Mouse (Mus musculus) embryonic stem cell, embryonic (primary cell): ENCODE measurements around the gene Sgms1.

Experiments
- CTCF ChIA-PET, 4 experiments: fragments of 300-600 bp in 2 of 4; fragments of 350-600 bp in 2 of 4; sonication (Branson Sonifier 250); formaldehyde crosslinking; loops; one replicate each; lab custom pipeline; 2022; ENCODE audit warnings: inconsistent platforms in 2 of 4; lab: Charles Lee
- POLR2A ChIA-PET, 4 experiments: fragments of 300-600 bp in 2 of 4; fragments of 350-600 bp in 2 of 4; sonication (Branson Sonifier 250); formaldehyde crosslinking; loops; one replicate each; lab custom pipeline; 2022; ENCODE audit warnings: antibody characterized with exemption in 4 of 4, inconsistent platforms in 1 of 4; lab: Charles Lee

Sgms1 gene

GRCm38 (mm10) chr19:32239459-32239792, 150.1 kb downstream of the Sgms1 start:
- ChIA-PET CTCF (interaction anchor here in 1 of 4 experiments (0.6 to 0.7 kb wide), 2 partner anchors 29 to 48 kb away, joined by 3 to 4 read pairs; no protein-coding TSS in a partner anchor), POLR2A (interaction anchor here (0.6 to 8.3 kb wide), 28 partner anchors 8 to 150 kb away, joined by 3 to 221 read pairs (median 6); partner anchors contain the start of gene Sgms1 (in 1 of the 4))

- ChIA-PET CTCF (interaction anchor here in 1 of 4 experiments (0.6 to 0.7 kb wide), 2 partner anchors 28 to 47 kb away, joined by 3 to 4 read pairs; no protein-coding TSS in a partner anchor), POLR2A (interaction anchor here (0.6 to 8.3 kb wide), 22 partner anchors 8 to 151 kb away, joined by 3 to 221 read pairs (median 5); partner anchors contain the start of gene Sgms1 (in 1 of the 4))
Observed at GRCm38 (mm10) chr19:32238722-32239458, 150.6 kb downstream of the Sgms1 start.

GRCm38 (mm10) chr19:32237685-32238084, 151.8 kb downstream of the Sgms1 start:
- ChIA-PET POLR2A (interaction anchor here in 2 of 4 experiments (0.7 to 8.3 kb wide), 4 partner anchors 16 to 46 kb away, joined by 3 to 221 read pairs (median 82); no protein-coding TSS in a partner anchor), CTCF (no interaction called here)

- CTCF ChIA-PET: no interaction called here
Observed at GRCm38 (mm10) chr19:32237173-32237583, 152.3 kb downstream of the Sgms1 start.

GRCm38 (mm10) chr19:32234717-32235434, 154.6 kb downstream of the Sgms1 start:
- POLR2A ChIA-PET: interaction anchor here in 3 of 4 experiments (0.7 to 2.8 kb wide), 6 partner anchors 21 to 109 kb away, joined by 3 to 8 read pairs (median 4); no protein-coding TSS in a partner anchor
- CTCF ChIA-PET: no interaction called here

More at GRCm38 (mm10) chr19:32237173-32237583, 152.3 kb downstream of the Sgms1 start:
- POLR2A ChIA-PET: interaction anchor here in 2 of 4 experiments (0.7 to 7.7 kb wide), 6 partner anchors 16 to 82 kb away, joined by 3 to 162 read pairs (median 4); no protein-coding TSS in a partner anchor

- ChIA-PET CTCF (interaction anchor here in 1 of 4 experiments (0.6 to 0.8 kb wide), 2 partner anchors 89 to 258 kb away, joined by 3 to 5 read pairs; no protein-coding TSS in a partner anchor), POLR2A (interaction anchor here in 3 of 4 experiments (0.7 to 4.5 kb wide), 28 partner anchors 8 to 90 kb away, joined by 3 to 96 read pairs (median 4); no protein-coding TSS in a partner anchor)
Observed at GRCm38 (mm10) chr19:32231292-32231691, 158.2 kb downstream of the Sgms1 start.

- ChIA-PET CTCF (interaction anchor here in 2 of 4 experiments (0.6 to 1.2 kb wide), 3 partner anchors 89 to 259 kb away, joined by 3 to 5 read pairs (median 3); partner anchors contain the start of gene Asah2 (in 1 of the 2)), POLR2A (interaction anchor here in 3 of 4 experiments (0.6 to 4.5 kb wide), 31 partner anchors 8 to 158 kb away, joined by 3 to 96 read pairs (median 4); no protein-coding TSS in a partner anchor)
Observed at GRCm38 (mm10) chr19:32230798-32231197, 158.7 kb downstream of the Sgms1 start.

GRCm38 (mm10) chr19:32230301-32230700, 159.2 kb downstream of the Sgms1 start:
- POLR2A ChIA-PET: interaction anchor here in 3 of 4 experiments (0.6 to 4.5 kb wide), 32 partner anchors 8 to 159 kb away, joined by 3 to 96 read pairs (median 4); no protein-coding TSS in a partner anchor
- CTCF ChIA-PET: interaction anchor here in 2 of 4 experiments (0.7 to 1.2 kb wide), 3 partner anchors 60 to 123 kb away, joined by 3 read pairs; partner anchors contain the start of gene Asah2 (in 1 of the 2)

- ChIA-PET POLR2A (interaction anchor here in 3 of 4 experiments (0.6 to 4.5 kb wide), 20 partner anchors 8 to 115 kb away, joined by 3 to 96 read pairs (median 5); no protein-coding TSS in a partner anchor), CTCF (interaction anchor here in 2 of 4 experiments (0.7 to 1.2 kb wide), 2 partner anchors 60 to 122 kb away, joined by 3 read pairs; partner anchors contain the start of gene Asah2 (in 1 of the 2))
Observed at GRCm38 (mm10) chr19:32229776-32230175, 159.7 kb downstream of the Sgms1 start.

GRCm38 (mm10) chr19:32227175-32227574, 162.3 kb downstream of the Sgms1 start:
- ChIA-PET POLR2A (interaction anchor here (0.6 to 2.2 kb wide), 16 partner anchors 12 to 400 kb away, joined by 3 to 17 read pairs (median 4); partner anchors contain the start of gene Sgms1 (in 1 of the 4)), CTCF (interaction anchor here in 3 of 4 experiments (0.6 to 1.0 kb wide), 4 partner anchors 30 to 366 kb away, joined by 3 to 6 read pairs (median 4); no protein-coding TSS in a partner anchor)

- ChIA-PET CTCF (interaction anchor here in 2 of 4 experiments (0.6 to 0.9 kb wide), 2 partner anchors 95 kb away, joined by 4 read pairs; no protein-coding TSS in a partner anchor), POLR2A (interaction anchor here in 3 of 4 experiments (0.8 to 2.6 kb wide), 8 partner anchors 12 to 95 kb away, joined by 3 to 17 read pairs (median 4); no protein-coding TSS in a partner anchor)
Observed at GRCm38 (mm10) chr19:32225097-32225490, 164.4 kb downstream of the Sgms1 start.

- ChIA-PET POLR2A (interaction anchor here in 3 of 4 experiments (0.9 to 2.6 kb wide), 7 partner anchors 11 to 97 kb away, joined by 3 to 17 read pairs (median 5); no protein-coding TSS in a partner anchor), CTCF (interaction anchor here in 2 of 4 experiments (0.6 to 0.9 kb wide), 2 partner anchors 96 kb away, joined by 4 read pairs; no protein-coding TSS in a partner anchor)
Observed at GRCm38 (mm10) chr19:32224318-32225096, 165.0 kb downstream of the Sgms1 start.

GRCm38 (mm10) chr19:32223751-32224174, 165.8 kb downstream of the Sgms1 start:
- CTCF ChIA-PET: interaction anchor here in 1 of 4 experiments (1.2 kb wide), 1 partner anchor 96 kb away, joined by 3 read pairs; no protein-coding TSS in a partner anchor

GRCm38 (mm10) chr19:32222083-32222482, 167.4 kb downstream of the Sgms1 start:
- POLR2A ChIA-PET: interaction anchor here in 2 of 4 experiments (1.0 to 3.8 kb wide), 13 partner anchors 8 to 50 kb away, joined by 3 to 18 read pairs (median 4); no protein-coding TSS in a partner anchor
- CTCF ChIA-PET: interaction anchor here in 1 of 4 experiments (1.5 kb wide), 1 partner anchor 98 kb away, joined by 3 read pairs; no protein-coding TSS in a partner anchor

More at GRCm38 (mm10) chr19:32223751-32224174, 165.8 kb downstream of the Sgms1 start:
- POLR2A ChIA-PET: interaction anchor here in 3 of 4 experiments (1.3 to 2.6 kb wide), 5 partner anchors 11 to 98 kb away, joined by 3 to 17 read pairs (median 5); no protein-coding TSS in a partner anchor

GRCm38 (mm10) chr19:32220991-32221390, 168.5 kb downstream of the Sgms1 start:
- POLR2A ChIA-PET: interaction anchor here in 3 of 4 experiments (0.7 to 3.8 kb wide), 10 partner anchors 9 to 67 kb away, joined by 3 to 18 read pairs (median 4); no protein-coding TSS in a partner anchor
- CTCF ChIA-PET: interaction anchor here in 1 of 4 experiments (1.5 kb wide), 1 partner anchor 99 kb away, joined by 3 read pairs; no protein-coding TSS in a partner anchor

- POLR2A ChIA-PET: interaction anchor here in 3 of 4 experiments (0.6 to 1.4 kb wide), 6 partner anchors 14 to 103 kb away, joined by 3 to 10 read pairs (median 3); no protein-coding TSS in a partner anchor
- CTCF ChIA-PET: no interaction called here
Observed at GRCm38 (mm10) chr19:32216710-32217109, 172.8 kb downstream of the Sgms1 start.
